Mouse (Mus musculus) kidney, adult 8-10 months (tissue): ENCODE data around the gene Fbxl5.

ENCODE experiments used
- DNase-seq, 2 experiments: peaks; one replicate each; pipeline ENCODE4 v3.0.0; 2022

Fbxl5 gene

DNA sequence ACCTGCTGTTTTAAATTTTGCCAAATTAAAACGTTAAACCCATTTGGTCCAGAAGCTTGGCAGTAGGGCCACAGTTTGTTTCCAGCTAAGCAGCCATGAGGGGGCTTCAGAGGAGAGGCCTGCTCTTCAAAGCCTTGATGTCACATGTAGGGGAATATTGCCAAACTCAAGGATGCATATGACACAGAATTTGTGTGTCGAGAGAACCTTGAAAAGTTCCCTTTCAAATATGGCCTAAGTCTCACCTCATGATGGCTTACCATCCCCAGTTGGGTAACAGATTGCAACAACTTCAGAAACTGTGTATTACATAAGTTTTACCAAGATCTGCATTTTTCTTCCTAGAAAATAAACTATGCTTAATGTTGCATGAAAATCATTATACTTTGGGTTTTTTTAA, 5.4 kb upstream of the Fbxl5 start:
- DNase-seq: no peak

DNA sequence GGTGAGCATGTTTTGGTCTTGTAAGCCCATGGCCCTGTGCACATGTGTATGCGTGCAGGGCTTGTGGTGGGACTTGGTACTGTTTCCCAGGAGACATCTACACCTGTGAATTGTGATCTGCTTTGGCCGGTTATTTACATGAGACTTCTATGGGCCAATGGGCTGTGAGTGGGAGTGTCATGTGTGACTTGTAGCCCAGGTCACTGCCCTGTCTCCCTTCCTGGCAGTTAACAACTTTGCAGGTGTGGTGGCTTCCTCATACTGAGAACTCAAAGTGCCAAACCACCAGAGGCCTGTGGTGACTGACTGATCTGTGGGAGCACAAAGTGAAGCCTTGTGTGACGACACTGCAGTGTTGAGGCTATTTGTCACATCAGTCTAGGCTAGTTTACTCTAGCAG, 3.1 kb upstream of the Fbxl5 start:
- no peak for DNase-seq

DNA sequence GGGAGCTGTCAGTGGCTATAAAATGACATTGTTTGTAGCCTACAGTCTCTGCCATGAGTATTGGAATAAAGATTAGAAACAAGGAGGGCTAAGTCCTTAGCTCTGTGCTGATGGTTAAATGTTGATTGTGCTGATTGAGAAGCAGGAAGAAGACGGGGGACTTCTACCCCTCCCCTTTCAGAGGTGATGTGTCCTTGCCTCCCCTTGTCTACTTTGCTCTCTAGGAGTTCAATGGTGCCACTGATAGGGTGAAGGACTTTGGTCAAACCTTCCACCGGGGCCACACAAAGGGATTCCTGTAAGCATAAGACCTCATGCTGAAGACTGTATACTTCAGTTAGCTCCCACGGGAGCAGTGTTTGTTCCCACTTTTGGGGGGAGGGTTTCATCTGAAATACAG, 1.4 kb upstream of the Fbxl5 start:
- no peak for DNase-seq

DNA sequence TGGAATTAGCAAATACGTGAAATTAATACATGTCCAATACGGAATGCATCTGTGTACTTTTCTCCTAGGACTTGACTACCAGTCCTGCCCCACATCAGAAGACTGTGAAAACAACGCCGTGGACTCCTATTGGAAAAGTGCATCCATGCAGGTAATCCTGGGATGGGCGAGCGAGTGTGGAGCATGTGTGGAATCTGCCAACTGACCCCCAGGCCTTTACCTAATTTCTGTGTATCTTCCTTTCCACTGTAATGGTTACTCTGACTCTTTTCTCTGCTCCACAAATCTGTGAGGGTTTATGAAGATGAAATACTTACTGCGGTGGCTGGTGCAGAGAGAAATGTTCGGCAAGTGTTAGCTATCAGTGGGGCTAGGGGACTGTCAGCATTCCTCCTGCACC, 761 bp upstream of the Fbxl5 start:
- DNase-seq: no peak

DNA sequence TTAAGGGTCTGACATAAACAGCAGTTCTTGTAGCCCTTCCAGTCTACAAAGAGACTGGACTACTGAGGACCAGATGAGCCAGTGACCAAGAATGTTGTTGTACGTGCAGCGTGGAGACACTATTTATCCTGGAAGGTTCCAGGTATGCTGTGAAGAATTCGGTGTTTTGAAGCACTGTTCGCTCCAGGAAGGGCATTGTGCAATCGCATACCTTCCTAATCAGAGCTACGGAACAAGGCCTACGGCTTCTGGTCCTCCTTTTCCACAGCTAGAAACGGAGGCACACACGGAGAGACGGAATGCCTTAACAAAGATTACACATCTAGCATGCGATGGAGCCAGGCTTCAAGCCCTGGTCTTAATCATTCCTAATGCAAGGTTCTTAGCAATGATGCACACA, 653 bp downstream of the Fbxl5 start:
- no peak for DNase-seq

DNA sequence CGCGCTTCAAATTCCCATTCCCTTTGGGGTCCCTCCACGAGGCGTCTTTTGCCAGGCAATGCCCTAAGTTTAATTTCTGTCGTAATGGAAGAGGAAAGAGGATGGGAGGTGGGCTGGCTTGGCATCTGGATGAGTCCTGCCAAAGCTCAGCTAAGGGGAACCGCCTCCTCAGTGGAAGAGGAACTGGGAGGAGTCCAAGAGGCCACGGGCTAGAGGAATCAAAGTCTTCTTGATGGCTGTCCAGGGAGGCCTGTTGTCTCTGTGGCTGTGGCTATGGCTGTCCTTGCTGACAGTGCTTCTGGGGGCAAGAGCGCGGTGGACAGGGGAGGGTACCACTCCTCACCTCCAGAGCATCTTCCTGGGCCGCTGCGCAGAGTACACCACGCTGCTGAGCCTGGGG, 2.7 kb downstream of the Fbxl5 start, which contains the start of gene Bst1:
Gene Bst1, plus strand, starts transcription at position 191 of the 400 bp plus-strand sequence.
- no peak for DNase-seq

DNA sequence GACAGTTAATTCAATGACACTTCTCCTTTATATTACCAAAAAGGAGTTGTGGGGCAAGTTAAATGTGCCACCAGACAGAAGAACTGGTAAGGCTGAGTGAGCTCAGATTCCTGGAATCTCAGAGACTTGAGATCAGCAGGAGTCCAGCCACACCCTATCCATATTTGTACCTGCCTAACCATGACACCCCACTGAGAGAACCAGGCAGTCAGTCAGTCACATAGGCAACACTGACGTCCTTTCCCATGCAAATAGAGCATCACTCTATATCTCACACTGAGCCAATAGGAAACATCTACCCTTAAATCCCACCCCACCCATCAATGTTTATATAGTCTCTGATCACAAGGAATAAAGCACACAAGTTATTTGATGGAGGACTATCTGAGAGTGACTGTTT, 5.7 kb downstream of the Fbxl5 start:
- no peak for DNase-seq

DNA sequence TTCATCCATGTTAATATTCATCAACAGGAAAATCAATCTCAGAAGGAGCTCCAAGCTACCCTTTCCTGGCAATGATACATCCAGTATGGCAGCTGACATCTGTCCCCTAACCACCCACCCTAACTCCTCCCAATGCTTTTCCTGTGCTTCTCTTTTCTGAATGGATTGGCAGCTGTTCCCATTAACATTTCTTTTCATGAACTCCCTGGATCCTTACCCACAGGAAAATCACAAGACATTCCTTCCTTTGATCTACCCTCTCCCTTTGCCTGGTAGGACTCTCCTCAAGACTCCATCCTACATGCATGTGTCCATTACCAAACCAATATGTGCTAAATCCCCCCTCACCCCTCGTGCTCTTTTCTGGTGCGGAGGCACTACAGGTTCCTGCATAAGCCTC, 6.9 kb downstream of the Fbxl5 start:
- no peak for DNase-seq

DNA sequence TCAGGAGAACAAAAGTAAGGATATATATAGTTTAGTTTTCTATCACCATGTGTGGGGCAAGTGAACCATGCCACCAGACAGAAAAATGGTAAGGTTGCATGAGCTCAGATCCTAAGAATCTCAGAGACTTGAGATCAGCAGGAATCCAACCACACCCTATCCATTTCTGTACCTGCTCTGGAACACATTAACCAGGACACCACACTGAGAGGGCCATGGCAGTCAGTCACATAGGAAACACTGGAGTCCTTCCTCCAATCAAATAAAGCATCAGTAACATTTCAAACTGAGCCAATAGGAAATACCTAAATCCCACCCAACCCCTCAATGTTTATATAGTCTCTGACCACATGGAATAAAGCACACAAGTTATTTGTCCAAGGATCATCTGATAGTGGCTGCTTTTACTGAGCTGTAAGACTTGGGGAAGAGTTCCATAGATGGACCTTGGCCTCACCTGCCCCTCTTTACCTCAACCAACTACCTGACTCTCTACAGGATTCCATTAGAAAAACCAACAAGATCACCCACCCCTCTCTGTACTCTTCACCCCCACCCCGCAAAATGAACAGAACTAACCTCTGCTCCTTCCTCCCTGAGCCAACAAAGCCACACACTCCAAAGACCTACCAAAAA, 10.9 kb downstream of the Fbxl5 start:
- DNase-seq: no peak

DNA sequence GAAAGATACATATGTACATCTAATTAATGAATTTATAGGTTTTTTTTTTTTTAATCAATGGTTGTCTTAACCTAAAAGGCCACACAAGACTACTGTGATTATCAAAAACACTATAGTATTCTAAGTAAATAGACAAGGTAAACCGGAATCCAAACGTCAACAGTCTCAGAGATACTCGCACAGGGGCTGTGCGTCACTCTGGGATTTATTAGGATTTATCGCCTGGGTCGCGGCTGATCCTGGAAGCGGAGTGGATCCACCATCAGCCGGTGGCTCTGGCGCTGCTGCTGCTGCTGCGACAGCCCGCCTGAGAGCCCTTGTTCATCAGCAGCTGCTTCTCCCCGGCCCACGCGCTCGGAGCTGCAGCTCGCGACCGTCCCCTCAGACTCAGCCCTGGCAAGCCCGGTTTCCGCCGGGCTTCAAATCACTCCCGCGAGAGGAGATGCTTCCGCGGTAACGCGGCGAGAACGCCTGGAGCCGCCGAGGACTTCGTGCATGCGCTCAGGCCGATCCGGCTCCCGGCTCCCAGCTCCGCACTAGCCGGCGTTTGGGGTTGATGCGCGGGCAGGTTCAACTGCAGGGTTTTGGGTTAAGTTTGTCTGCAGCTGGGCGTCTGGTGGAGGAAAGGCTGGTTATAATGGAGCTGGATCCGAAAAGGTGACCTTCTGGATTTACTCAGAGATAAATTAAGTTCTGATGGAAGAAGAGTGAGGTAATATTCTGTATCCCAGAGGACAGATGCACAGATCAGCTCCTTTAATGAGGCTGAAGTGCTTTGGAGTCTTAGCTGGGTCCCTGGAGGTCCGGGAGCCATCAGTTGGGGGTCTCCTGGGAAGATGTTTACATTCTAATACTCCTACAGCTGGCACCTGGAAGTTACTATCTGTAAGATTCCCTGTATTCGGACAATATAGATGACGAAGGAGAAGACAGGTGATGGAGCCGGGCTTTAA, 13.4 kb downstream of the Fbxl5 start:
- peak; percentile 35 to 54 for DNase-seq

DNA sequence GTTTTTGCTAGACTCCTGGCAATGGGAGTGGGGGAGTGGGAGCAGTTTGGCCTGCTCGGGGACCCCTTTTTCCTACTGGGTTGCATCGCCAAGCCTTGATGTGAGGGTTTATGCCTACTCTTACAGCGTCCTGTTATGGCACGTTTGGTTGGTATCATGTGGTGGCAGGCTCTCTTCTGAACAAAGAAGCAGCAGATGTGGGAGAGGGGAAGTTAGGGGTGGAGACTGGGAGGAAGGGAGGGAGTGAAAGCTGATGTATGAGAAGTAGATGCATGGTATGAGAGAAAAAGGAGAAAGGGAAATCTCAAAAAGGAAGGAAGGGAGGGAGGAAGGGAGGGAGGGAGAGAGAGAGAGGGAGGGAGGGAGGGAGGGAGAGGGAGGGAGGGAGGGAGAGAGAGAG, 14.5 kb downstream of the Fbxl5 start:
- no peak for DNase-seq

DNA sequence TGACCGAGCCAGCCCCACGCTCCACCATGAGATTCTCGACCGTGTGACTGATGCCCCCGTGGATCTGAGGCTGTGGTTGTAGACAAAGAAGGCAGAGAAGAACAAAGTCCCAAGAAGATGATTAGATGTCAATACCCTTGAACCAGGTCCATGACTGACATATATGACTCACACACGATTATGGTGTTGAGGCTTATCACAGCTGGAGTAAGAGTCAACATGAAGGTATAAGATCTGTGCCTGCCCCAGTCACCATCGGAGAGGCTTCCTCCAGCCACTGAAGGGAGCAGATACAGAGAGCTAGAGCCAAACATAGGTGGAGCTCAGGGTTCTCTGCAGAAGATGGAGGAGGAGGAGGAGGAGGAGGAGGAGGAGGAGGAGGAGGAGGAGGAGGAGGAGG, 15.1 kb downstream of the Fbxl5 start:
- no peak for DNase-seq

DNA sequence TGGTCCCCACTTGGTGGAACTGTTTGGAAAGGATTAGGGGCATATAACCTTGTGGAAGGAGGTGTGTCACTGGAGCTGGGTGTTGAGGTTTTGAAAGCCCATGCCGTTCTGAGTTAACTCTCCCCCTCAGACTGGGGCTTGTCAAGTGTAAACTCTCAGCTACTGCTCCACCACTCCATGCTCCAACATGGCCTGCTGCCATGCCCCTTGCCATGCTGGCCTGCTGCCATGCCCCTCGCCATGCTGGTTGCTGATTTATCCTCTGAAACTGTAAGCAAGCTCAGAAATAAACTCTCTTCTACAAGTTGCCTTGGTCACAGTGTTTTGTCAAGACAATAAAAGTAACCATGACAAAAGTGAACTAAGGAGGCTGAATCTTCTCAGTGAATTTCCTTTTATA, 16.0 kb downstream of the Fbxl5 start:
- DNase-seq: no peak

DNA sequence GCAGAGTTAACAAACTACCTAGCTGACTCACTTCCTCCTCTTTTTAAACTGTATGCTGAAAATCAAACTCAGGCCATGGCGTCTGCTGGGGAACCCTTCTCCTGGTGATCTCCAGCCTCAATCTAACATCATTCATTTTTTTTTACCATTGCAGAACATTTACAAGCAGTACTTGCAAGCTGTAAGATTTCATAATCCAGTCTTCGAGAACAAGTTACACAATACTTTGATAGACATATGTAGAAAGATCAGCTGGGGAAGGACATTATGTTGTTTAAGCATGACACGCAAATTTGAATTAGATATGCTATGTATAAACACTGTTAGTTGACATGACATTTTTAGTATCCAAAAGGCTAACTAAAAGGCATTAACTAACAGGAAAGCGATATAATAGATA, 19.6 kb downstream of the Fbxl5 start:
- no peak for DNase-seq

DNA sequence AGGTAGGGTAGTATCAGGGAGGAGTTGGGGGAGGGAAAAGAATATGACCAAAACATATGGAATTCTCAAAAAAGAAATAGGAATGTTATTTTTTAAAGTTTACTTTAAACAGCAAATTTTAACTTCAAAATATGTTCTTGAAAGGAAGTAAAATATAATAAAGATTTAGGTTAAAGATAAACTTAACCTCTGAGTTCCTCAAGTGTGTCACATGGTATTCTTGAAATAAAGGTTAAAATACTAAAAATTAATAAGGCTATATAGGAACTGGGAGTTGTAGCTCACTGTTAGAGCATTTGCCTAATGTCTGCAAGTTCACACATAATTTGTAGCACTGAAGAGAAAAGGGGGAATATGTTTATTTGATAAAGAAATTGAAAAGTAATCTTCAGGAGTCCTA, 20.2 kb downstream of the Fbxl5 start:
- no peak for DNase-seq

DNA sequence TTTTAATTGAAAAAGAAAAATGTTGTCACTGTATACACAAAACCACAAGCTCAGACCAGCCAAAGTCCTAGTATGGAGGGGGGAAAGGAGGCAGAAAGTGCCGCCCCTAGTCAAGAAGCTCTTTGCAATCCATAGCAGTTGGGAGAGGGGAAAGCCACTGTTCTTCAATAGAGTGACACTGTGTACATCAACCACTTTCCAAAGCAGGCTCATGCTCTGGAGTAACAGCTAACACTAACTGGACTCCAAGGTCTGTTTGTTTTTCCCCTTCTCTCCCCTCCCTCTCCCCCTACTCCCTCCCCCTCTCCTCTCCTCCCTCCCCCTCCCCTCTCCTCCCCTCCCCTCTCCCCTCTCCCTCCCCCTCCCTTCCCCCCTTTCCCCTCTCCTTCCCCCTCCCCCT, 20.7 kb downstream of the Fbxl5 start:
- DNase-seq: no peak

DNA sequence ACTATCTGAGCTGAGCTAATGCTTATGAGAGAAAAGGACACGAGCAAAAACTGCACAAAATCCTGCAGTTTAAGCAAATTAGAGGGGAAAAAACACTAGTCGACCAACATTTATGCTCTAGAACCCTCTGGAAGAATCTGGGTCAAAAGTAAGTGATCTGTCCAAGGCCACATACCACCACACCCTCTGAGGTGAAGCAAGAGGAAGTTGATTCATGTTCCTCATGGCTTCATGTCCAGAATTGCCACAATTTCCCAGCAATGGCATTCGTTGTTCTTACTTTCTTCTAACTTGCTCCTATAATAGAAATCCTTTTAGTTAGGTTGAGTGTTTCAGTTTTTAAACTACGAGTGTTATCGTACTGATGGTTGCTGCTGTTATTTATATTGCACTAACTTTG, 21.9 kb downstream of the Fbxl5 start:
- DNase-seq: no peak

DNA sequence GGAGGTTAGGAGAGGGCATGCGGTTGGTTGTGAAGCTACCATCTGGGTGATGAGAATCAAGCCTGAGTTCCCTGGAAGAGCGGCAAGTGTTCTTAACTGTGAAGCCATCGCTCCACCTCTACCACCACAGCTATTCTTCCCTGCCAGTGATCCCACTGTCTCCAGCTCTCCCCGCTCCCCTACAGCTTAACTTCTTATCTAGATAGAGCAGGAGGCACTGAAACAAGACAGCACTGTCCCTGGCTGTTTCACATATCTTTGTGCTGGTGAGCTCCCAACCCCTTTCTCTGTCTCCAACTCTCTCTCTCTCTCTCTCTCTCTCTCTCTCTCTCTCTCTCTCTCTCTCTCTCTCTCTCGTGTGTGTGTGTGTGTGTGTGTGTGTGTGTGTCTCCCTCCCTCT, 29.1 kb downstream of the Fbxl5 start:
- no peak for DNase-seq

DNA sequence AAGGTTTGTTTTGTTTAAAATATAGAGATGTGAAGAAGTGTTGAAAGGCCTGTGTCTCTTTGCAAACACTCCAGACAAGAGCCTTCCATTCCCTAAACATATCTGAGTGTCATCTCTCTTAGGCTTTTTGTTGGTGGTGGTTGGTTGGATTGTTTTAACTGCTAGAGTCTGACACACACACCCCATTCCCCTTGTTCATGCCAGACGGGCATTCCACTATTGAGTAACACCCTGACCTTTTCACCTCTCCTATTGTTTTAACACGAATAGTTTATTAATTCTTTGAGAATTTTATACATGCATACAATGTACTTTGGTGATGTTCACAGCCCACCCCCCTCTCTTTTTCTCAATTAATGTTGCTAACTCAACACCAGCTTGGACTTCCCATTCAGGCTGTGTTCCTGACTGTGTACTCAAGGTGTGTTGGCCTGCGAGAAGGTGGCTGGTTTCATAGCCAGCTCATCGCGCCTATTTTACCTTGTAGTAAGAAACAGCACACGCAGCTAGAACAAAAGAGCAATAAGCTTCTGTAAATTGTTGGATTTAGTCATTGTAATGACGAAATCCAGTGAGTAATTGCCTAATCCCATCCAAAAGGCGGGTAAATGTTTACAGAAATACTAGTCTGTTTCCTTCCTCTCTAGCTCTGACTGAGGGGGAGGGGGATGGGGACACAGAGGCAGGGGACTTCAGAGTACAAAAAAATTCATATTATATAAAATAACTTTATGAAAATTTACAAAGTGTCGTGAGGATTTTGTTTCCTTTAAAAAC, 33.3 kb downstream of the Fbxl5 start:
- DNase-seq: no peak

DNA sequence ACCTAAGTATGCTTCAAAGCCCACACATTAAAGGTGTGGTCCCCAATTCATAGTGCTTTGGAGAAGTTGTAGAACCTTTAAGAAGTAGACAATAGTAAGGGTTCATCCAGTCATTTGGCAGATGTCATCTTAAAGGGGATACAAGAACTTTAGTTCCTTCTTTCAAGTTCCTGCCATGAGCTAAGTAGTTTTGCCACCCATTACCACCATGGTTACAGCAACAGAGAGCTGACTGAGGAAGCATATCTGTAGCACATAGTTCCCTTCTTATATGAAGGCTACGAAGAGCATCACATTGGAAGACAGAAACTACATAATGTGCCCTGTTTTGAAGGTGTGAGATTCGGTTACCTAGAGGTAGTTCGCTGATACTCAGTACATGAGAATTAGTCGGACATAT, 34.8 kb downstream of the Fbxl5 start:
- DNase-seq: no peak

DNA sequence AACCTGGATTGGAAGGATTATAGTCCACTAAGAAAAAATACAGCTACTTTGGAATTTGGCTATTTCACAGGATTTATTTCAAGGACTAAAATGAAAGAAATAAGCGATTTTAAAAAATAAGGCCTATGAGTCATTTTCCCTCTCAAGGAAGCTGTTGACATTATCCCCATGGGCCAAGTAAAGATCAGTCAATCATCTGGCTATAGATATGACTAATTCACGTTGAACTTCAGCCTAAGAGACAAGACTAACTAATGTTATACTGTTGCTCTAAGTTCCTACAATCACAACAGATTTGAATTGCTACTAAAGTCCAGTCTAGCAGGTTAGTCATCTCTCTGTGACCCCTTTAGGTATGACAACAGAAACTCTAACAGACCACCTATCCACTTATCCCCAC, 37.4 kb downstream of the Fbxl5 start:
- no peak for DNase-seq

DNA sequence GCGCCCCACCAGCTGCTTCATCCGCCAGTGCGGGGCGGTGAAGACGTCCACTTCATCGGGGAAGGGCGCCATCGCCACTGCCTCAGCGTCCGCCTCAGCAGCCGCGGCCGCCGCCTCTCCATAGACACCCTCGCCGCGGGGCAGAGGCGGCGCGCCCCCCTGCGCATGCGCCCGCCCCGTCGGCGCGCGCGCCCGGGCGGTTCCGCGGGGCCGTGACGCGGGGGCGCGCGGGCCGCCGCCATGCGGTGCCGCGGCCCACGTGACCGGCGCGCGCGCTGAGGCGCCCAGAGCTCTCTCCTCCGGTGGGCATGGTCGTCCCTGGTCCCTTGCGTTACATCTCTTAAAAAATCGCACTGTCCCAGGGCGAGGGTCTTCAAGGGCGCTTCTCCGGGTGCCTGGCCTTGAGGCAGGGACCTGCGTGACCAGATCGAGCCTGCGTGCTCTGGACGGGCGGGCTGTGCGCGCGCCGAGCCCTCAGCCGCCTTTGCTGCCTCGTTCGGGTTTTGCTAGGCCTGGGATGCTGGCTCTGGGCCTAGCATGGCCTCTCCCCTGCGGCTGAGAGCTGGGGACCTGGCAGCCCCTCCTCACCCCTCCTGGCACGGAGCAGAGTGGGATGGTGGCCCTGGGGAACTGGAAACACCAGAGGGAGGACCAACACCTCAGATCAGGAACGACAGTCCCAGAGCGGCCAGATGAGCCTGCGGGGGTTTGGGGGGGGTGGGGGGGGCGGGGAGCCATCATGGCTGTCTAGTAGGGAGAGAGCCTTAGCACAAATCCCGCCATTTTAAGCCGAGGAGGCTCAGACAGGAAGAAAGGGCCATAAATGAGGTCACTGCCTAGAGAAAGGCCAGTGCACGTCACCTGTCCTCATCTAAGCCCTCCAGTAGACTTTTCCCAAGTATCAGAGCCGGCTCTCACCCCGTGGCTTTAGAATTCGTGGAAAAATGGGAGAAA, 39.2 kb downstream of the Fbxl5 start:
- DNase-seq: peak; percentile 59 to 68
